ENCODE assay signal across 17 mouse cellular contexts in genomic region chr16:90599329-90599870, GRCm38 (mm10).
A peak's percentile ranks its signal among the peaks of the same experiment; 100 is the strongest.
DNase-seq lines count a peak whose midpoint lies in the region; TF ChIP-seq lines count a peak whose summit lies in the region.
"Had no signal": no experiment of that assay in that cellular context is flagged by ENCODE, and none has a peak within 500 bp of the region (broad histone marks: within the 10 kb centered on the region; RNA-seq: fewer than 3 reads in every experiment).

No protein-coding gene starts in this region.

- DNase-seq in cerebellum, adult 9-11 months: peak; percentile 28
- DNase-seq in cerebellum, postnatal 4 days (ENCODE audit: low spot score in 2 of 2): no peak
- DNase-seq in left cerebral cortex, adult 2 months (ENCODE audit: extremely low spot score in 1 of 2, low spot score in 2 of 2): no peak
- DNase-seq in left cerebral cortex, postnatal 4 days: no peak
- peak; percentile 70 for DNase-seq in brain, adult 2 months (ENCODE audit: low read depth, low spot score)
- DNase-seq in B cell, adult 2 months: no peak
- DNase-seq: adrenal gland, postnatal 25 days; heart, postnatal 10 days; kidney, adult 2 months; kidney, postnatal 10 days; liver, embryonic 13.5 days; lung, embryonic 14.5 days; lung, postnatal 36 days; thymus, adult 18-20 months; thymus, postnatal 4 days had no signal

- peaks cover 5% of the 10 kb centered on the region; the same call in 1 of the 2 replicates for H3K4me1 ChIP-seq in cortical plate, adult 2 months (ENCODE audit: control insufficient read depth, insufficient read depth, low read length)
- H3K4me1 ChIP-seq: hindbrain, embryonic 12.5 days; liver, embryonic 13.5 days had no signal

- TF ChIP-seq POLR2A in cortical plate, adult 2 months (IDR thresholded peaks at IDR 0.05; ENCODE audit: extremely low read depth, insufficient read depth, low read length): no peak

- H3K4me3 ChIP-seq in left cerebral cortex, adult 2 months: no peak overlapping the region
- H3K4me3 ChIP-seq in cortical plate, adult 2 months (ENCODE audit: insufficient read depth, low read length): no peak overlapping the region
- H3K4me3 ChIP-seq: hindbrain, embryonic 12.5 days; liver, embryonic 13.5 days had no signal

- H3K27ac ChIP-seq in left cerebral cortex, adult 2 months: peak overlapping the region; percentile 82
- H3K27ac ChIP-seq in cortical plate, adult 2 months (ENCODE audit: insufficient read depth, low read length): peak overlapping the region; percentile 80
- H3K27ac ChIP-seq: hindbrain, embryonic 12.5 days; liver, embryonic 13.5 days had no signal

- intact Hi-C loops in left cerebral cortex, adult 2 months (cut with DNase I): no loop called here
- intact Hi-C loops in left cerebral cortex, postnatal 4 days (cut with DNase I): no loop called here

- TF ChIP-seq CTCF in left cerebral cortex, adult 2 months (IDR thresholded peaks at IDR 0.05): no peak
- TF ChIP-seq CTCF in cortical plate, adult 2 months (IDR thresholded peaks at IDR 0.05; ENCODE audit: extremely low read depth, insufficient read depth, low read length): no peak

Comparison
In these comparisons a context has a peak if more than half of its experiments do, and no peak if none do; other contexts are left out.
1. DNase-seq: peak in cerebellum, adult 9-11 months (single experiment) and brain, adult 2 months (single experiment); none in cerebellum, postnatal 4 days (0 of 2), left cerebral cortex, adult 2 months (0 of 2), left cerebral cortex, postnatal 4 days (single experiment) and B cell, adult 2 months (0 of 2).